ENCODE assay signal across 8 mouse cellular contexts in genomic region chrX:159837379-159837778, GRCm38 (mm10).
DNase-seq lines count a peak whose midpoint lies in the region; ATAC-seq and TF ChIP-seq lines count a peak whose summit lies in the region.
"Had no signal": no experiment of that assay in that cellular context is flagged by ENCODE, and none has a peak within 500 bp of the region (broad histone marks: within the 10 kb centered on the region; RNA-seq: fewer than 3 reads in every experiment).

No protein-coding gene starts in this region.

- H3K4me3 ChIP-seq in bone marrow macrophage, adult 2 months (ENCODE audit: insufficient read depth, low read length), result no peak overlapping the region
- no peak overlapping the region for H3K4me3 ChIP-seq in forebrain, embryonic 16.5 days (replicated peaks; ENCODE audit: low read length)
- H3K4me3 ChIP-seq in myocyte, result no peak overlapping the region

- 37% methylated on average over 1 of the region's 1 CpGs for WGBS in forebrain, embryonic 16.5 days

- H3ac ChIP-seq in myocyte (ENCODE audit: control insufficient read depth, insufficient read length), result no peak overlapping the region

- ATAC-seq in forebrain, embryonic 16.5 days, result peak; percentile 91
- ATAC-seq in erythroblast, adult 5-6 weeks (replicated peaks; ENCODE audit: low FRiP score, poor library complexity, severe bottlenecking), result no peak; the same call in 1 of the 2 replicates

- peak overlapping the region; percentile 42; the same call in 1 of the 2 replicates for H3K27ac ChIP-seq in bone marrow macrophage, adult 2 months (ENCODE audit: insufficient read depth, low read depth, low read length)
- H3K27ac ChIP-seq in forebrain, embryonic 16.5 days (ENCODE audit: low read length), result no peak overlapping the region
- H3K27ac ChIP-seq: kidney, postnatal 0 days had no signal

- peaks cover 22% of the 10 kb centered on the region for H3K79me2 ChIP-seq in myocyte (ENCODE audit: control insufficient read depth, insufficient read depth)

- H3K9ac ChIP-seq in forebrain, embryonic 16.5 days (replicated peaks; ENCODE audit: low read depth, low read length), result no peak overlapping the region

- peak; percentile 11 for DNase-seq in lung, postnatal 25 days (ENCODE audit: low spot score)
- DNase-seq in lung, postnatal 10 days, result no peak
- no peak for DNase-seq in kidney, postnatal 14 days

- H3K4me1 ChIP-seq in bone marrow macrophage, adult 2 months (ENCODE audit: control insufficient read depth, insufficient read depth, low read length), result peaks cover 24% of the 10 kb centered on the region
- H3K4me1 ChIP-seq in forebrain, embryonic 16.5 days (replicated peaks; ENCODE audit: control insufficient read depth, insufficient read depth, low read length), result 0 out of 2 replicates have a peak, but pooled peaks cover 3% of the 10 kb centered on the region

- H3K4me2 ChIP-seq in forebrain, embryonic 16.5 days (ENCODE audit: low read length), result no peak overlapping the region
- peak overlapping the region; percentile 40 for H3K4me2 ChIP-seq in myocyte (ENCODE audit: low read depth)

- H3K9me3 ChIP-seq in forebrain, embryonic 16.5 days (ENCODE audit: control insufficient read depth, low read length), result no peaks in the 10 kb centered on the region

- no peak for TF ChIP-seq CTCF in bone marrow macrophage, adult 2 months (IDR thresholded peaks at IDR 0.05; ENCODE audit: low read depth, low read length)

- TF ChIP-seq POLR2A in bone marrow macrophage, adult 2 months (IDR thresholded peaks at IDR 0.05; ENCODE audit: borderline replicate concordance, low read depth, low read length), result no peak
- TF ChIP-seq POLR2A in myocyte (IDR thresholded peaks at IDR 0.05; ENCODE audit: insufficient read length, low read depth), result no peak

- no peaks in the 10 kb centered on the region; the same call in 1 of the 2 replicates for H3K27me3 ChIP-seq in forebrain, embryonic 16.5 days (replicated peaks; ENCODE audit: control insufficient read depth, insufficient read depth, low read length)
- H3K27me3 ChIP-seq in myocyte (ENCODE audit: control insufficient read depth, insufficient read depth, insufficient read length), result no peaks in the 10 kb centered on the region

- H3K36me3 ChIP-seq in forebrain, embryonic 16.5 days (ENCODE audit: control insufficient read depth, insufficient read depth), result no peaks in the 10 kb centered on the region
- no peaks in the 10 kb centered on the region for H3K36me3 ChIP-seq in myocyte (ENCODE audit: control insufficient read depth, insufficient read depth)

TF ChIP-seq in myocyte, 11 proteins besides CTCF, POLR2A, EP300 and RAD21:
- TF ChIP-seq E2F4 (IDR thresholded peaks at IDR 0.05; ENCODE audit: insufficient read depth) (no peak), SRF (IDR thresholded peaks at IDR 0.05; ENCODE audit: control insufficient read depth, insufficient read length, low read depth) (no peak), TCF12 (IDR thresholded peaks at IDR 0.05; ENCODE audit: insufficient read depth, poor library complexity, severe bottlenecking) (no peak), USF1 (IDR thresholded peaks at IDR 0.05; ENCODE audit: low read depth) (no peak), TCF3 (IDR thresholded peaks at IDR 0.05; ENCODE audit: insufficient read length, low read depth) (no peak), MAX (IDR thresholded peaks at IDR 0.05; ENCODE audit: low read depth) (no peak), MYOG (IDR thresholded peaks at IDR 0.05; ENCODE audit: control insufficient read depth in 1 of 3, insufficient read depth in 1 of 3, insufficient read length in 2 of 3, low read depth in 2 of 3) (peak in 1 of 3 experiments; percentile 31)
TF ChIP-seq in myocyte: peak in this region for 1.
